Mouse (Mus musculus) bone marrow, adult 2 months (tissue): ENCODE results near the gene Abcb1b.

Source experiments
- CTCF ChIP-seq: fragments of 200-500 bp; IDR thresholded peaks from 2 replicates; pipeline ENCODE4 v1.5.1; 2011; ENCODE audit warnings: low read length, control low read depth; ENCODE audit not compliant: control insufficient read depth, insufficient read depth
- POLR2A ChIP-seq: fragments of 200-500 bp; IDR thresholded peaks from 2 replicates; pipeline ENCODE4 v1.6.1; 2011; ENCODE audit warnings: low read depth, mild to moderate bottlenecking, control low read depth, low read length, borderline replicate concordance; ENCODE audit not compliant: control insufficient read depth

DNA sequence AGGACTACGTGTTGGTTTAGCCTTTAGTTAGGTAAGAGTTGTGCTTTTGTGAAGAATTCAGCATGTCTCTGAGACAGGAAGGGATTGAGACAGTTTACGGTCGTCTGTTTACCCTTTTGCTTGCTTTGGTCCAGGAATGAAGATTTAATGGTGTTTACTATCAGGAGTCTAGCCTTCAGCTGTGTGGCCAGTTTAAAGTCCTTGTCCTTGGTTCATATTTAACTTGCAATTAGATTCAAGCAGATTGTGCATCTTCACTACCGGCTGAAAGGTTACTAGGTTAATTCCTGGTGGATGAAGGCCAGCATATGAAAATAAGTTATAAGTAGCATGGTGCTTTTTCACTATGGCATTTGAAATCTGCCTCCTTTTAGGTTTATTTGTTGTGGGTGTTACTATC lies 5.7 kb upstream of the Abcb1b start:
- no peak for TF ChIP-seq CTCF
- TF ChIP-seq POLR2A: no peak
